Mouse (Mus musculus) liver, embryonic 12.5 days (tissue): ENCODE data around the gene Nefh. TPM values are rescaled to one million over a fixed set of nuclear protein-coding genes. Genes with fewer than 3 reads are reported as not detected.
A peak's percentile ranks its signal among the peaks of the same experiment; 100 is the strongest.

Experiments
- ATAC-seq: fragments of 200-750 bp; cut with Nextera tagmentation; 2 replicates; pipeline ENCODE4 v1.8.0; 2017; ENCODE audit warnings: moderate number of reproducible peaks, mild to moderate bottlenecking, moderate library complexity
- H3K27ac ChIP-seq: fragments of 300-500 bp; sonication (generic); 2 replicates; pipeline ENCODE4 v1.5.1; 2016; ENCODE audit warnings: mild to moderate bottlenecking
- H3K27me3 ChIP-seq: fragments of 300-500 bp; sonication (generic); replicated peaks from 2 replicates; pipeline ENCODE4 v1.6.1; 2016; ENCODE audit warnings: mild to moderate bottlenecking, moderate library complexity
- H3K36me3 ChIP-seq: fragments of 300-500 bp; sonication (generic); 2 replicates; pipeline ENCODE4 v1.6.1; 2016; ENCODE audit warnings: mild to moderate bottlenecking, moderate library complexity
- H3K4me1 ChIP-seq: fragments of 300-500 bp; sonication (generic); 2 replicates; pipeline ENCODE4 v1.6.1; 2016
- H3K4me2 ChIP-seq: fragments of 300-500 bp; sonication (generic); 2 replicates; pipeline ENCODE4 v1.6.1; 2016; ENCODE audit warnings: mild to moderate bottlenecking, moderate library complexity
- H3K4me3 ChIP-seq: fragments of 300-500 bp; sonication (generic); 2 replicates; pipeline ENCODE4 v1.5.1; 2016; ENCODE audit warnings: mild to moderate bottlenecking, moderate library complexity
- H3K9ac ChIP-seq: fragments of 300-500 bp; sonication (generic); 2 replicates; pipeline ENCODE4 v1.6.1; 2016; ENCODE audit warnings: mild to moderate bottlenecking, moderate library complexity
- H3K9me3 ChIP-seq: fragments of 300-500 bp; sonication (generic); replicated peaks from 2 replicates; pipeline ENCODE4 v1.6.1; 2016; ENCODE audit warnings: mild to moderate bottlenecking, moderate library complexity
- WGBS: fragments of 180-500 bp; shearing (Covaris S2); methylation state at CpG from one replicate; pipeline ENCODE4 v1.1.7; 2016; ENCODE audit not compliant: insufficient replicate concordance; 5-methylcytosine and 5-hydroxymethylcytosine counted together
- polyA plus RNA-seq: library from polyadenylated mRNA; unstranded; fragments of >200 nt; fragmentation: Nextera tagmentation; extraction: Ambion mirVana; gene quantifications from 2 replicates; pipeline ENCODE4 v1.2.1, GENCODE M21; 2016

Nefh gene
- polyA plus RNA-seq, 1 experiment from 2014 or later, result 0.73 TPM

GRCm38 (mm10) chr11:4948792-4949191 lies 928 bp upstream of the Nefh start:
- H3K27me3 ChIP-seq, result peaks cover 100% of the 10 kb centered on the region
- no peaks in the 10 kb centered on the region for H3K36me3 ChIP-seq
- no peak overlapping the region for H3K27ac ChIP-seq
- H3K9me3 ChIP-seq, result no peaks in the 10 kb centered on the region
- no peak overlapping the region for H3K4me3 ChIP-seq
- 32% methylated on average over 8 of the region's 8 CpGs for WGBS
- peaks cover 21% of the 10 kb centered on the region for H3K4me1 ChIP-seq
- H3K4me2 ChIP-seq, result no peak overlapping the region
- H3K9ac ChIP-seq, result no peak overlapping the region
- ATAC-seq, result no peak

GRCm38 (mm10) chr11:4946947-4947812 lies 684 bp downstream of the Nefh start:
- H3K27me3 ChIP-seq, result peaks cover 99% of the 10 kb centered on the region
- H3K36me3 ChIP-seq, result no peaks in the 10 kb centered on the region
- no peak overlapping the region for H3K27ac ChIP-seq
- H3K4me2 ChIP-seq, result peak overlapping the region; percentile 82
- under 1% methylated on average over 116 of the region's 120 CpGs for WGBS
- ATAC-seq, result peak; percentile 52; the same call in 1 of the 2 replicates
- H3K9ac ChIP-seq, result no peak overlapping the region
- H3K4me1 ChIP-seq, result peaks cover 16% of the 10 kb centered on the region
- peak overlapping the region; percentile 57 for H3K4me3 ChIP-seq
- no peaks in the 10 kb centered on the region for H3K9me3 ChIP-seq

GRCm38 (mm10) chr11:4946530-4946929 lies 1.3 kb downstream of the Nefh start:
- H3K9ac ChIP-seq, result no peak overlapping the region
- H3K27me3 ChIP-seq, result peaks cover 95% of the 10 kb centered on the region
- peak overlapping the region; percentile 82 for H3K4me2 ChIP-seq
- H3K9me3 ChIP-seq, result no peaks in the 10 kb centered on the region
- H3K4me1 ChIP-seq, result peaks cover 16% of the 10 kb centered on the region
- WGBS, result 46% methylated on average over 13 of the region's 13 CpGs
- H3K27ac ChIP-seq, result no peak overlapping the region
- H3K36me3 ChIP-seq, result no peaks in the 10 kb centered on the region
- H3K4me3 ChIP-seq, result peak overlapping the region; percentile 57; the same call in 1 of the 2 replicates
- no peak for ATAC-seq

GRCm38 (mm10) chr11:4936243-4936642 lies 11.6 kb downstream of the Nefh start:
- Histone ChIP-seq H3K4me1 (no peaks in the 10 kb centered on the region), H3K27me3 (peaks cover 9% of the 10 kb centered on the region; the same call in 1 of the 2 replicates), H3K36me3 (no peaks in the 10 kb centered on the region), H3K9ac (no peak overlapping the region), H3K4me2 (no peak overlapping the region), H3K4me3 (no peak overlapping the region), H3K9me3 (no peaks in the 10 kb centered on the region), H3K27ac (no peak overlapping the region)
- no peak for ATAC-seq
- 66% methylated on average over 5 of the region's 5 CpGs for WGBS

GRCm38 (mm10) chr11:4931009-4931601 lies 16.8 kb downstream of the Nefh start:
- Histone ChIP-seq H3K36me3 (peaks cover 42% of the 10 kb centered on the region), H3K9ac (no peak overlapping the region), H3K4me3 (no peak overlapping the region), H3K9me3 (no peaks in the 10 kb centered on the region), H3K4me2 (no peak overlapping the region), H3K27ac (no peak overlapping the region), H3K27me3 (no peaks in the 10 kb centered on the region), H3K4me1 (0 out of 2 replicates have a peak, but pooled peaks cover 4% of the 10 kb centered on the region)
- no peak for ATAC-seq
- WGBS, result 64% methylated on average over 1 of the region's 1 CpGs

- no peak overlapping the region for H3K27ac ChIP-seq
- no peaks in the 10 kb centered on the region for H3K9me3 ChIP-seq
- WGBS, result 88% methylated on average over 3 of the region's 3 CpGs
- 0 out of 2 replicates have a peak, but pooled peaks cover 4% of the 10 kb centered on the region for H3K4me1 ChIP-seq
- no peaks in the 10 kb centered on the region for H3K27me3 ChIP-seq
- H3K36me3 ChIP-seq, result peaks cover 81% of the 10 kb centered on the region
- no peak for ATAC-seq
- H3K4me2 ChIP-seq, result no peak overlapping the region
- H3K4me3 ChIP-seq, result no peak overlapping the region
- no peak overlapping the region for H3K9ac ChIP-seq
Measured at GRCm38 (mm10) chr11:4927224-4927623, 20.6 kb downstream of the Nefh start.

- Histone ChIP-seq H3K4me2 (no peak overlapping the region), H3K9me3 (no peaks in the 10 kb centered on the region), H3K27me3 (no peaks in the 10 kb centered on the region), H3K36me3 (peaks cover 97% of the 10 kb centered on the region), H3K4me3 (no peak overlapping the region), H3K9ac (no peak overlapping the region), H3K4me1 (no peaks in the 10 kb centered on the region), H3K27ac (no peak overlapping the region)
- ATAC-seq, result no peak
- WGBS, result 79% methylated on average over 7 of the region's 7 CpGs
Measured at GRCm38 (mm10) chr11:4921751-4922150, 26.1 kb downstream of the Nefh start.

GRCm38 (mm10) chr11:4921281-4921680 lies 26.6 kb downstream of the Nefh start:
- no peak for ATAC-seq
- Histone ChIP-seq H3K36me3 (peaks cover 93% of the 10 kb centered on the region), H3K9ac (no peak overlapping the region)

GRCm38 (mm10) chr11:4916068-4916467 lies 31.8 kb downstream of the Nefh start:
- H3K4me3 ChIP-seq, result no peak overlapping the region
- no peaks in the 10 kb centered on the region for H3K4me1 ChIP-seq
- H3K27ac ChIP-seq, result no peak overlapping the region
- H3K36me3 ChIP-seq, result peaks cover 88% of the 10 kb centered on the region
- H3K4me2 ChIP-seq, result no peak overlapping the region
- no peaks in the 10 kb centered on the region for H3K9me3 ChIP-seq
- no peak for ATAC-seq
- no peaks in the 10 kb centered on the region for H3K27me3 ChIP-seq
- H3K9ac ChIP-seq, result no peak overlapping the region
- 41% methylated on average over 1 of the region's 1 CpGs for WGBS

More at GRCm38 (mm10) chr11:4921281-4921680, 26.6 kb downstream of the Nefh start:
- 74% methylated on average over 2 of the region's 2 CpGs for WGBS
- H3K27ac ChIP-seq, result no peak overlapping the region
- no peaks in the 10 kb centered on the region for H3K9me3 ChIP-seq
- H3K4me1 ChIP-seq, result no peaks in the 10 kb centered on the region
- no peaks in the 10 kb centered on the region for H3K27me3 ChIP-seq
- no peak overlapping the region for H3K4me3 ChIP-seq
- H3K4me2 ChIP-seq, result no peak overlapping the region

- Histone ChIP-seq H3K9ac (no peak overlapping the region), H3K36me3 (peaks cover 81% of the 10 kb centered on the region), H3K27ac (no peak overlapping the region), H3K4me1 (no peaks in the 10 kb centered on the region), H3K9me3 (no peaks in the 10 kb centered on the region), H3K27me3 (no peaks in the 10 kb centered on the region), H3K4me2 (no peak overlapping the region), H3K4me3 (no peak overlapping the region)
- ATAC-seq, result no peak
- 88% methylated on average over 6 of the region's 6 CpGs for WGBS
Measured at GRCm38 (mm10) chr11:4906231-4906630, 41.6 kb downstream of the Nefh start.

- Histone ChIP-seq H3K36me3 (peaks cover 68% of the 10 kb centered on the region), H3K4me1 (no peaks in the 10 kb centered on the region), H3K4me2 (no peak overlapping the region), H3K9ac (no peak overlapping the region), H3K27me3 (no peaks in the 10 kb centered on the region), H3K27ac (no peak overlapping the region), H3K9me3 (no peaks in the 10 kb centered on the region), H3K4me3 (no peak overlapping the region)
- ATAC-seq, result no peak
- 81% methylated on average over 6 of the region's 6 CpGs for WGBS
Measured at GRCm38 (mm10) chr11:4901956-4902355, 45.9 kb downstream of the Nefh start.

- no peaks in the 10 kb centered on the region for H3K27me3 ChIP-seq
- H3K4me2 ChIP-seq, result no peak overlapping the region
- 57% methylated on average over 5 of the region's 5 CpGs for whole genome bisulfite sequencing
- no peak for ATAC-seq
- H3K27ac ChIP-seq, result no peak overlapping the region
- peaks cover 13% of the 10 kb centered on the region for H3K4me1 ChIP-seq
- H3K36me3 ChIP-seq, result peaks cover 57% of the 10 kb centered on the region
- no peak overlapping the region for H3K9ac ChIP-seq
- no peak overlapping the region for H3K4me3 ChIP-seq
- no peaks in the 10 kb centered on the region for H3K9me3 ChIP-seq
Measured at GRCm38 (mm10) chr11:4900437-4900836, 47.4 kb downstream of the Nefh start.
